Mouse (Mus musculus) kidney, postnatal 0 days (tissue): ENCODE results near the gene Hoxa7. TPM values are rescaled to one million over a fixed set of nuclear protein-coding genes. Genes with fewer than 3 reads are reported as not detected.

ENCODE experiments used
- ATAC-seq: fragments of 200-750 bp; cut with Nextera tagmentation; replicated peaks from 2 replicates; pipeline ENCODE4 v1.8.0; 2017; ENCODE audit warnings: low read depth, moderate number of reproducible peaks, moderate TSS enrichment, moderate library complexity; ENCODE audit not compliant: low FRiP score
- DNase-seq: peaks from one replicate; pipeline ENCODE4 v3.0.0-alpha.2; 2016; ENCODE audit warnings: low spot score
- H3K27ac ChIP-seq: fragments of 300-500 bp; sonication (generic); 2 replicates; pipeline ENCODE4 v1.5.1; 2014; ENCODE audit warnings: mild to moderate bottlenecking
- H3K27me3 ChIP-seq: fragments of 300-500 bp; sonication (generic); 2 replicates; pipeline ENCODE4 v1.6.1; 2014; ENCODE audit warnings: low read length, mixed read lengths; ENCODE audit not compliant: insufficient read depth
- H3K36me3 ChIP-seq: fragments of 300-500 bp; sonication (generic); 2 replicates; pipeline ENCODE4 v1.6.1; 2014; ENCODE audit warnings: low read length, mixed read lengths; ENCODE audit not compliant: insufficient read depth
- H3K4me1 ChIP-seq: fragments of 300-500 bp; sonication (generic); replicated peaks from 2 replicates; pipeline ENCODE4 v1.6.1; 2014; ENCODE audit warnings: antibody characterized with exemption, low read length, mixed read lengths; ENCODE audit not compliant: insufficient read depth
- H3K4me2 ChIP-seq: fragments of 300-500 bp; sonication (generic); 2 replicates; pipeline ENCODE4 v1.6.1; 2014; ENCODE audit warnings: mild to moderate bottlenecking, low read length, moderate library complexity, mixed read lengths
- H3K4me3 ChIP-seq: fragments of 300-500 bp; sonication (generic); replicated peaks from 2 replicates; pipeline ENCODE4 v1.5.1; 2014; ENCODE audit warnings: low read depth, low read length
- H3K9ac ChIP-seq: fragments of 300-500 bp; sonication (generic); 2 replicates; pipeline ENCODE4 v1.6.1; 2014; ENCODE audit warnings: low read depth, low read length
- H3K9me3 ChIP-seq: fragments of 300-500 bp; sonication (generic); replicated peaks from 2 replicates; pipeline ENCODE4 v1.6.1; 2016; ENCODE audit warnings: low read length, inconsistent platforms, mixed read lengths
- CTCF ChIP-seq: IDR thresholded peaks from 2 replicates; pipeline ENCODE4 v1.5.1; 2016; ENCODE audit warnings: antibody characterized with exemption, low read depth, mild to moderate bottlenecking, moderate library complexity
- WGBS: fragments of 180-500 bp; shearing (Covaris S2); extraction: QIAGEN DNeasy Blood & Tissue Kit; methylation state at CpG from one replicate; pipeline ENCODE4 v1.1.7; 2014; 5-methylcytosine and 5-hydroxymethylcytosine counted together
- polyA plus RNA-seq: library from polyadenylated mRNA; unstranded; fragments of >200 nt; fragmentation: Nextera tagmentation; extraction: Ambion mirVana; gene quantifications from 2 replicates; pipeline ENCODE4 v1.2.1, GENCODE M21; 2015

Hoxa7 gene
- polyA plus RNA-seq, 1 experiment from 2014 or later, result 29.7 TPM

DNA sequence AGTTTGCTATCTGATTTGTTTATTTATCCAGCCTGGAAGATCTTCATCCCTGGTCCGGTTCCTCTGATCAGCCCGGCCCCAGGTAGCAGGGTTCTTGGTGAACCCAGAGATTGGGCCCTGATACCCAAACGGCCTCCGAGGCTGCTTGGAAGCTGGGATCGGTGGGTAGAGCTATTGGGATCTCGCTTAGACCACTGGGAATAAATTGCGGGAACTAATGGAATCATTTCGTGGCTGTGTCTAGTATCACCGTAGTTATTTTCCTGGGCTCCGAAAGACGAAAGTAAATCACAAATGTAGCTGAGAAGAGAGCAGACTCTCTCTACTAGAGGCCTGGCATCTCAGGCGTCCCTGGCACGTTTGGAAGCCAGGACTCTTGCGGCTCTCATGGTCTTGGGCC lies 16.4 kb downstream of the Hoxa7 start:
- TF ChIP-seq CTCF, result no peak
- H3K27me3 ChIP-seq, result no peaks in the 10 kb centered on the region
- DNase-seq, result no peak
- H3K4me3 ChIP-seq, result peak overlapping the region; percentile 13; the same call in 1 of the 2 replicates
- WGBS, result 25% methylated on average over 14 of the region's 14 CpGs
- no peaks in the 10 kb centered on the region for H3K9me3 ChIP-seq
- H3K9ac ChIP-seq, result peak overlapping the region; percentile 33
- H3K36me3 ChIP-seq, result 0 out of 2 replicates have a peak, but pooled peaks cover 7% of the 10 kb centered on the region
- H3K4me1 ChIP-seq, result peaks cover 39% of the 10 kb centered on the region
- H3K4me2 ChIP-seq, result peak overlapping the region; percentile 89
- peak overlapping the region; percentile 74 for H3K27ac ChIP-seq
- ATAC-seq, result no peak

DNA sequence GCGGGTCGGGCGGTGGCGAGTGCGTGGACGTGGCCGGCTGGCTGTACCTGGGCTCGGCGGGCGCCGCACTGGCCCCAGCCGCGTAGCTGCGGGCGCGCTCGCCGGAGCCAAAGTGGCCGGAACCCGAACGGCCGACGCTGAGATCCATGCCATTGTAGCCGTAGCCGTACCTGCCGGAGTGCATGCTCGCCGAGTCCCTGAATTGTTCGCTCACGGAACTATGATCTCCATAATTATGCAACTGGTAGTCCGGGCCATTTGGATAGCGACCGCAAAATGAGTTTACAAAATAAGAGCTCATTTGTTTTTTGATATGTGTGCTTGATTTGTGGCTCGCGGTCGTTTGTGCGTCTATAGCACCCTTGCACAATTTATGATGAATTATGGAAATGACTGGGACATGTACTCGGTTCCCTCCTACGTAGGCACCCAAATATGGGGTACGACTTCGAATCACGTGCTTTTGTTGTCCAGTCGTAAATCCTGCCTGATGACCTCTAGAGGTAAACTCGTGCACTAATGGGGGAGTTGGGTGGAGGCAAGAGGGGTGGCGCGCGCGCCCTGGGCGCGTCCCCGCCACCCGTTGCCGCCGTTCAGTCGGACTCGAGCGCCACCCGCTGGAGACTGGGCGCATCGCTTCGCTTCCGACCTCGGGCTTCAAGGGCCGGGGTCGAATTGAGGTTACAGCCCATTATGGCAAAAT lies 17.5 kb downstream of the Hoxa7 start, which contains the start of gene Hoxa5:
TSS of gene Hoxa5 (minus strand) at position 538 of the 703 bp plus-strand sequence.
- H3K27me3 ChIP-seq, result no peaks in the 10 kb centered on the region
- TF ChIP-seq CTCF, result peak; percentile 89
- 0 out of 2 replicates have a peak, but pooled peaks cover 7% of the 10 kb centered on the region for H3K36me3 ChIP-seq
- peak; percentile 98 for DNase-seq
- no peaks in the 10 kb centered on the region for H3K9me3 ChIP-seq
- peak within 1 kb of the TSS; percentile 76 for H3K9ac ChIP-seq
- 3% methylated on average over 65 of the region's 65 CpGs for WGBS
- H3K4me2 ChIP-seq, result peak within 1 kb of the TSS; percentile 89
- peak; percentile 74 for ATAC-seq
- peaks cover 32% of the 10 kb centered on the region for H3K4me1 ChIP-seq
- H3K27ac ChIP-seq, result peak within 1 kb of the TSS; percentile 74
- peak within 1 kb of the TSS; percentile 59 for H3K4me3 ChIP-seq

DNA sequence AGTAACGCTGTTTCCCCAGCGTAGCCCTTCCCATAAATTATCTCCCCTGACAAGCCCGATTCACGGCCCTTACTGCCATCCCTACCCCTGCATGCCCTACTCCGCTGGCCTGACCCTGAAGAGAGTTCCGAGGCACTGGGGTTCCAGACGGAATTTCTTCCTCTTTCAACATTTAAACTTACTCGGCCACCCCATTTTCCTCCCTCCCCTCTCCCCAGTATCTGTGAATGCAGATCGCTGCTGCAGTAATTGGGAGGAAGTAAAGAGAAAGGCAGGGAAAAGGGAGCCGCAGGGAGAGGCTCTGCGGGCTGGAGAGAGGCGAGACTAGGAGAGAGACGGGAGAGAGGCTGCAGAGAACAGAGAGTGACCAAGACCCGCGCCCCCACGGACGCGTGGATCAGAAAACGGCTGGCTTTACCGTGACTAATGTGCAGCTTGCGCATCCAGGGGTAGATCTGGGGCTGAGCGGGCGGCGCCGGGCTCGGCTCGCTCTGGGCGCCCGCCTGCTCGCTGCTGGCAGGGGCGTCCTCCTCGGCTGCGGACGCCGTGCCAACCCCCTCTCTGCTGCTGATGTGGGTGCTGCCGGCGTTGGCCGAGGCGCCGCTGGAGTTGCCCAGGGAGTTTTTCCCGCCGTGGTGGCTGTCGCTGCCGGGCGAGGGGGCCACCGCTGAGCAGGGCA lies 18.1 kb downstream of the Hoxa7 start:
- 0 out of 2 replicates have a peak, but pooled peaks have one; percentile 1 for TF ChIP-seq CTCF
- peaks cover 32% of the 10 kb centered on the region for H3K4me1 ChIP-seq

DNA sequence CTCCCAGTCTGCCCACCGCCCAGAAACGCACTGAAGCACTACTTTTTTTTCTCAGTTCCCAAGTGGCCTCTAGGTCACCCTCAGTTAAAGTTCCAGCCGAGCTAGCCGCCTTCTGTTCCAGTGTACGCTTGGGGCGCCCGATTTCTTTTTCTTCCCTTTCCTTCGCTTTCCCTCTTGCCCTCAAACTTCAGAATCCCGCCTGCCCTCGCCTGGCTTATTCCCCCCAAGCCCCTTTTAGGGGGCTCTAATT lies 18.6 kb downstream of the Hoxa7 start:
- Histone ChIP-seq H3K27ac (peak overlapping the region; percentile 74), H3K9me3 (no peaks in the 10 kb centered on the region)

More for the DNA sequence above, 18.1 kb downstream of the Hoxa7 start:
- 0 out of 2 replicates have a peak, but pooled peaks cover 10% of the 10 kb centered on the region for H3K36me3 ChIP-seq
- H3K27ac ChIP-seq, result peak overlapping the region; percentile 74
- H3K9me3 ChIP-seq, result no peaks in the 10 kb centered on the region
- H3K27me3 ChIP-seq, result no peaks in the 10 kb centered on the region
- DNase-seq, result no peak
- H3K4me2 ChIP-seq, result peak overlapping the region; percentile 89
- peak overlapping the region; percentile 59 for H3K4me3 ChIP-seq
- 6% methylated on average over 44 of the region's 46 CpGs for WGBS
- ATAC-seq, result peak; percentile 6; the same call in 1 of the 2 replicates
- peak overlapping the region; percentile 76 for H3K9ac ChIP-seq

DNA sequence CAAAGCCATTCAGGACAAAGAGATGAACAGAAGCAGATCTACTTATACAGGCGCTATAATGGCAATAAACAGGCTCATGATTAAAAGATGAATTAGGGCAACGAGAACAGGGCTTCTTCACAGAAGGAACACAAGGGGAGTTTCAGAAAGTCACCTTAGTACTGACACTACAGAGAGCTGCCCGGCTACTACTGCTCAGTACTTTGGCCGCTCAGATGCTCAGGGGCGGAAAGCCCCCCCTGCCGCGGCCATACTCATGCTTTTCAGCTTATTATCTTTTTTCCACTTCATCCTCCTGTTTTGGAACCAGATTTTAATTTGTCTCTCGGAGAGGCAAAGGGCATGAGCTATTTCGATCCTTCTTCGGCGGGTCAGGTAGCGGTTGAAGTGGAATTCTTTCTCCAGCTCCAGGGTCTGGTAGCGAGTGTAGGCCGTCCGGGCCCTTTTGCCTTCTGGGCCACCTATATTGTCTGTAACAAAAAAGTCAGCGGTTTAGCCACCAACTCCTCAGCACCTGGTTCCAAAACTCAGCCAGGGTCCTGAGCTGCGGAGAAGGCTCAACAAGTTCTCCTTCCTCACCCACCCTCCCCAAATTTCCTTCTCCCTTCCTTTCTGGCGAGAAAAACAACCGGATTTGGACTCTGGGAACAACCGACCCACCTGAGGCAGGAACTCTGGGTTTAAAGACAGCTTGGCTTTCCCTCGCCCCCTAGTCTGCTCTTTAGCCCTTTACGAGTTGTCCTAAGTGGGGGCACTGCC lies 19.1 kb downstream of the Hoxa7 start:
- no peak for DNase-seq
- Histone ChIP-seq H3K9me3 (no peaks in the 10 kb centered on the region), H3K4me1 (peaks cover 31% of the 10 kb centered on the region), H3K9ac (peak overlapping the region; percentile 76), H3K4me3 (peak overlapping the region; percentile 59), H3K36me3 (0 out of 2 replicates have a peak, but pooled peaks cover 11% of the 10 kb centered on the region), H3K4me2 (peak overlapping the region; percentile 89), H3K27me3 (no peaks in the 10 kb centered on the region), H3K27ac (peak overlapping the region; percentile 74)
- no peak for TF ChIP-seq CTCF
- ATAC-seq, result no peak
- 25% methylated on average over 22 of the region's 22 CpGs for WGBS

More for the DNA sequence above, 18.6 kb downstream of the Hoxa7 start:
- peak overlapping the region; percentile 89 for H3K4me2 ChIP-seq
- peak; percentile 18; the same call in 1 of the 2 replicates for TF ChIP-seq CTCF
- peak overlapping the region; percentile 59 for H3K4me3 ChIP-seq
- H3K36me3 ChIP-seq, result 0 out of 2 replicates have a peak, but pooled peaks cover 11% of the 10 kb centered on the region
- DNase-seq (peak; percentile 83), ATAC-seq (no peak)
- H3K27me3 ChIP-seq, result no peaks in the 10 kb centered on the region
- 13% methylated on average over 10 of the region's 10 CpGs for WGBS
- H3K4me1 ChIP-seq, result peaks cover 30% of the 10 kb centered on the region
- H3K9ac ChIP-seq, result peak overlapping the region; percentile 76

DNA sequence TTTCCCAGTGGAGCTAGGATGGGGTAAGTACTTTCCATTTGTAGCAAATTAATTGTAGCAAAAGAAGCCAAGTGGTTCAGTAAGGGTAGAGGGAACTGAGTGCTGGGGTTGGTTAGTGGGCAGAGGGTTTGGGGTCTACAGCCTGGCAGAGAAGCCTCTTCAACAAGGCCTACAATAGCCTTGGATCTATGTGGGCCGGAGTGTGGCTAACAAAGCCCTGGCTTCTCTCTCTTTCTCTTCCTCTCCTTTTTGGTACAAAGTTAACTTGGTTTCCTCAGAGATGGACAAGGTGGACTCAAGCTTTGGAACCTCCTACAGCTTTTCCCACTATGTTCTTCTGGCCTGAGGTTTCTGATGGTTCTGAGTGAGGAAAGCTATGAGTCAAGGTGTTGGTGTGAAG lies 20.4 kb downstream of the Hoxa7 start:
- no peak overlapping the region; the same call in 1 of the 2 replicates for H3K4me3 ChIP-seq
- H3K36me3 ChIP-seq, result 0 out of 2 replicates have a peak, but pooled peaks cover 11% of the 10 kb centered on the region
- ATAC-seq, result no peak
- H3K4me2 ChIP-seq, result peak overlapping the region; percentile 0; the same call in 1 of the 2 replicates
- 56% methylated on average over 1 of the region's 1 CpGs for WGBS
- no peak overlapping the region for H3K9ac ChIP-seq
- no peak overlapping the region for H3K27ac ChIP-seq
- DNase-seq, result no peak
- H3K27me3 ChIP-seq, result no peaks in the 10 kb centered on the region
- no peak for TF ChIP-seq CTCF
- H3K4me1 ChIP-seq, result peaks cover 24% of the 10 kb centered on the region
- no peaks in the 10 kb centered on the region for H3K9me3 ChIP-seq
